Mouse (Mus musculus): Measurements from ENCODE around the gene Auh.

DNA sequence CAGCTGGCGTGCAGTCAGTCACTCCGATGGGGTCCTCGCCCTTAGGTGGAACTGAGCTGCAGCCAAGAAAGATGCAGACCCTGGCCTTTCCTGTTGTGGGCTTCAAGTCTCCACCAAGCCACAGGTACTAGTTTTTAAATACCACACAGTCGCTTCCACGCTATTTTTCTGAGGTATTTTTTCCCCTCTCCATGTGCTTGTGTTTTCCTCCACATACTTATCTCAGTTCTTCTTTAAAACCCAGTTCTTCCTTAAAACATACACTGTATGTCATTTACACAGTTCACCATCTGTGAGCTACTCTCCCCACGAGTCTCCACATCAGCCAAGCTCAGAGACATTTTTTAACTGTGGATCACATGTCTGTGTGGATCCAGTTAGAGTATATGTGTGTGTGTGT lies 41.4 kb upstream of the Auh start:
- TF ChIP-seq CTCF (IDR thresholded peaks at IDR 0.05; ENCODE audit: borderline replicate concordance, control insufficient read depth, extremely low read depth, insufficient read depth, low read length, poor library complexity) = no peak
- TF ChIP-seq POLR2A (IDR thresholded peaks at IDR 0.05; ENCODE audit: control insufficient read depth, extremely low read depth, insufficient read depth, low read length, poor library complexity) = no peak

Data from thymus, adult 2 months (tissue).